Mouse (Mus musculus): ENCODE results near the gene Kcnn1.

Kcnn1 gene

DNA sequence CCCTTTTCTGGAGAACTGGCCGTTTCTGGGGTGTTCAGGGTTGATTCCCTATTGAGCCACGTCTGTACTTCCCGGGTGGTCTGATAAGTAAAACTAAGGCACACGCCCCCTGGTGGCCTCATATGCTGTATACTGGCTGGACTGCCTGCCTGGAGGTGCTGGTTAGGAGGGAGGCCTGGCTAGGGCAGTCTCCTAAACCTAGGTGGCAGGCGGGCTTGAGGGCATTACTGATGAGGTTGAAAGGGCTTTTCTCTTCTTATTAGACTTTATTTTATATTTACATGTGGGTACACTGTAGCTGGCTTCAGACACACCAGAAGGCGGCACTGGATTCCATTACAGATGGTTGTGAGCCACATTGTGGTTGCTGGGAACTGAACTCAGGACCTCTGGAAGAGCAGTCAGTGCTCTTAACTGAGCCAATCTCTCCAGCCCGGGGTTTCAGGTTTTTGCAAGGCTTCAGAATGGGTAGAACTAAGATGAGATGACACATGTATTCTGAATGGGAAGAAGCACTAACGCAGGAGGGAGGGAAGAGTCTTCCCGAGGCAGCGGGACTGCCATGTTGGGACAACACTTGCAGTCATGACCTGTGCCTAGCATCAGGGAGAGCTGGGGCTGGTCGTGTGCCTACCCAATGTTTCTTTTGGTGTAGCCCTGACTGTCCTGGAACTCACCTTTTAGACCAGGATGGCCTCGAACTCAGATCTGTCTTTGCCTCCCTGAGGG is 30.8 kb upstream of the Kcnn1 start:
- DNase-seq (ENCODE audit: low read depth, low spot score): peak; percentile 88

DNA sequence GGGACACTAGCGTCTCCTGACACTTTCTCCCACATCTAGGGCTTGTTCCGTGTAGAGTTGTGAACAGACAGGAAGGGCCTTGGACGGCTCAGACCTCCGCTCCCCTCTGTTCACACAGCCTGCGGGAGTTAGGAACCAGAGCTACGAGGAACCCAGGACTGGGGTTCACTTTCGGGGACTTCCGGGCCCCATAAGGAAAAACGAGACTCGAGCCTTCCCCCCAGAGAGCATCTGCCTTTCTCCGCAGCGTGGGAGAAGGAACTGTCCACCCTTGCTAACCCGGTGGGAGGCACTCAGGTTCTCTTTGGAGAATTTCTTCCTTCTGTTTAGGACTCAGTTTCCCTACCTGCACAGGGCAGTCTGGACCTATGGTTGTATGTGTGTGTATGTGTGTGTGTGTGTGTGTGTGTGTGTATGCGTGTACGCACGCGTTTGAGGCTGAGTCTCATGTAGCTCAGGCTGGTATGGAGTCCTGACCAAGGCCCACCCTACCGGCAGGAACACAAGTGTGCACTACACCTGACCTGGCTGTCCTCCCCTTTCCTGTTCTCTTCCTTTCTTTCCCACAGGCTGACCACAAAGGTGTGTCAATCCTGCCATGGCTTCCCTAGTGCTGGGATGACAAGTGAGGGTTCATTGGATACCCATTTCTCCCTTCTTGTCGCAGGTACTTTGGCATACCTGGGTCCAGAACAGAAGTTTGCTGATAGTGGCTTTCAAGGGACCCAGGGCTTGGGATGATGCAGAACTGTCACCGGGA is 30.0 kb upstream of the Kcnn1 start:
- no peak for DNase-seq (ENCODE audit: low read depth, low spot score)

GRCm38 (mm10) chr8:70892022-70892895 is 29.2 kb upstream of the Kcnn1 start, which contains the start of gene Slc5a5:
Gene Slc5a5, minus strand, starts transcription at chr8:70892757.
- no peak for DNase-seq (ENCODE audit: low read depth, low spot score)

DNA sequence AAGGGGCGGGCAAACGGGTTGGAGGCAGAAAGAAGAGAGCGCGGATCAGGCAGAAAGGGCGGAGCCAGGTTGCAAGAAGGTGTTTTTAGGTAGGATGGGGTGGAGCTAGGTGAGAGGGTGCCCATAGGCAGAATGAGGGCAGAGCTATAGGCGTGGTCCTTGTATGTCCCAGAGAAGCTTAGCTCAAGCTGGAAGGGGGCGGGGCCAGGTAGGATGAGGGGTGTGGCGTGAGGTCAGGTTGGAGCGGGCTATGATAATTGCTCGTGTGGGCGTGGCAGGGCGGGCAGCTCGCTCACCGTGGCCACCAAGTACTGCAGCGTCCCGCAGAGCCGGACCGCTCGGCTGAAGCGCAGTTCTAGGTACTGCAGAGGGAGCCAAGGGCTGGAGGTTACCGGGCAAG is 28.3 kb upstream of the Kcnn1 start:
- DNase-seq (ENCODE audit: low read depth, low spot score): no peak

- no peak for DNase-seq (ENCODE audit: low read depth, low spot score)
These were observed 27.6 kb upstream of the Kcnn1 start for GRCm38 (mm10) chr8:70890656-70891055.

- DNase-seq (ENCODE audit: low read depth, low spot score): no peak
These were observed 24.6 kb upstream of the Kcnn1 start for GRCm38 (mm10) chr8:70887669-70888068.

GRCm38 (mm10) chr8:70885612-70886011 is 22.6 kb upstream of the Kcnn1 start:
- DNase-seq (ENCODE audit: low read depth, low spot score): peak; percentile 69

DNA sequence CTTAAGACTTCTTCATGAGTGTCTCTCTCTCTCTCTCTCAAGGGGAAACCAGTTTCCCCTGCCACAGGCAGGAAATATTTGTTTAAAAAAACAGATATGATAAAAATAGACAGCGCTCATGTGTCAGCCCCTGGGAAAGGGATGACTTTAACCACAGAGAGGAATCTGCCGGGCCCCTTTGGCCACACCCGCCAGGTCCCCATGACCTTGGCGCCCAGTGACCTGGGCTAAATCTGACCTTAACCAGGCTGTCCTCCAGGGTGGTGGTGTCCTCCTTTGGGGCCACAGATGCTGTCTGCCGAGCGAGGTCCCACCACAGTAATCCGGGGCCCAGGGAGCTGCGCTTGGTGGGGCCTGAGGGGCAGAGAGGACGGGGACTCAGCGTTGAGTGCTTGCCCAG is 21.6 kb upstream of the Kcnn1 start:
- DNase-seq (ENCODE audit: low read depth, low spot score): no peak

- no peak for DNase-seq (ENCODE audit: low read depth, low spot score)
These were observed 21.1 kb upstream of the Kcnn1 start for GRCm38 (mm10) chr8:70884186-70884585.

- no peak for DNase-seq (ENCODE audit: low read depth, low spot score)
These were observed 17.5 kb upstream of the Kcnn1 start for GRCm38 (mm10) chr8:70880546-70880945.

- no peak for DNase-seq (ENCODE audit: low read depth, low spot score)
These were observed 17.1 kb upstream of the Kcnn1 start for GRCm38 (mm10) chr8:70880126-70880525.

- no peak for DNase-seq (ENCODE audit: low read depth, low spot score)
These were observed 16.4 kb upstream of the Kcnn1 start for GRCm38 (mm10) chr8:70879500-70879899.

DNA sequence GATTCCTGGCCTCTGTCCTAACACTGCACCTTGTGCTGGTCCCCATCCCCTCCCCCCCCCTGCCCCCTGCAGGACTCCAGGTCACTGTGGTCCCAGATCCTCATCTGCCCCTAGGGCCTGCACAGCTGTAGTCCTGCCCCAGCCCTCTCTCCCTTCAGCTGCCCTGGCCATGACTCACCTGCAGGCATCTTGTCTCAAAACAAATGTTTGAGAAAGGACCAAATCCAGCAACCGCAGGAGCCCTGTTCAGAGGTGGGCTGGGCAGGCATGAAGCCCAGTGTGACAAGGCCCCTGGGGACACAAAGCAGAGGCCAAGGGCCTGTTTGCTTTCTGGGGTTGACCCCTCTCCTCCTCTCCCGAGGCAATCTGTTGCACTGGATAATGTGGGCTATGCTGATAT is 15.1 kb upstream of the Kcnn1 start:
- DNase-seq (ENCODE audit: low read depth, low spot score): no peak

GRCm38 (mm10) chr8:70876382-70876781 is 13.3 kb upstream of the Kcnn1 start:
- DNase-seq (ENCODE audit: low read depth, low spot score): no peak

- DNase-seq (ENCODE audit: low read depth, low spot score): no peak
These were observed 11.4 kb upstream of the Kcnn1 start for GRCm38 (mm10) chr8:70874441-70874840.

DNA sequence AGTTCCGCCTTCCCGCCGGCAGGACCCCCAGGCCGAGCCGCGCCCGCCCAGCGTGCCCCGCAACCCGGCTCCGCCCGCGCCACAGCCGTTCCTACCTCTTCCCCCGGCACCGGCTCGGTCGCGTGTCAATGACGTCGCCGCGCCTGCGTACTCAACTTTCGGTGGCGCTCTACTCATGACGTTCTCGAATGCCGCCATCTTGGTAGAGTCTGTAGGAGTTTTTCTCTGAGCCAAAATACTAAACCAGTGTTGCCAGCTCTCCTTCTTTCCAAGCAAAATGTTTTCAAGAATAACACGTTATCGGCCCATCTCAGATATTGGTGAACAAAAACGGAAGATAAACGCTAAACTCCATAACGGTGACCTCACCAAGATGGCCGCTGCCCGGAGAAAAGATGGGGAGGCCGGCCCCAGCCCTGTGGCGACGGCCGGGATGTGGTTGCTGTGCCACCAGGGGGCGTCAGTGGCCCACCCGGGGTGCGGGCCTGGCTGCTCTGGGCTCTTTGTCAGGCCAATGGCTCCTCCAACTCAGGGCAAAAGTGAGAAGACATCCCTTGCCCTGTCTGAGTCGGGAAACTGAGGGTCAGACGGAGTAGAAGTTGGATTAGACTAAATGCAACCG is 10.4 kb upstream of the Kcnn1 start, which contains the start of gene Ccdc124:
TSS of gene Ccdc124 (minus strand) at position 572 of the 622 bp plus-strand sequence.
- peak; percentile 92 for DNase-seq (ENCODE audit: low read depth, low spot score)

DNA sequence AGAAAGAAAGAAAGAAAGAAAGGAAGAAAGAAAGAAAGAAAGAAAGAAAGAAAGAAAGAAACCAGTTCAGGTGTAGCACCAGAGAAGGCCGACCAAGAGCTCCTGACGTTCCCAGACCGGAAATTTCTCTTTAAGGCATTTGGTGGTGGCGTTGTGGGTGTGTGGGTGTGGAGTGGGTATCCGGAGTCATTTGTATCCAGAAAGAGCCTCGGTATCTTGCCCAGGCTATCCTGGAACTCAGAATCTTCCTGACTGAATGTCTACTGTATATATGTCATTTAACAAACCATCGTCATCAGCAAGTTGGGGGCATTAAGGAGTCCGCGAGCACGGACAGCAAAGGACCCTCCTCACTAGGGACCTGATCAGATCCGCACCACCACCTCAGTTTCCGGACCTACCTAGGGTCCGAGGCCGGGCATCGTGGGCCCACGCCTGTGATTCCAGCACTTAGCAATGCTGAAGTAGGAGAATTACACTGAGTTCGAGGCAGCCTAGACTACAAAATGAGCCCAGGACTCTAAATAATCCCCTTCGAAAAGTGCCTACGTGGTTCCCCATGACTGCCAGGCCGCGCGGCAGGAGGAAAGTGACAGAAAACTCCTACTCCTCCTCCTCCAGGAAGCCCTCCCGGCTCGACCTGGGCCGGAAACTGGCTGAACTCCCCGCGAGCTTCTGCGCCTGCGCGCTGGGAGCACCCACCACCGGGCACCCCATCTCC is 9.7 kb upstream of the Kcnn1 start:
- no peak for DNase-seq (ENCODE audit: low read depth, low spot score)

DNA sequence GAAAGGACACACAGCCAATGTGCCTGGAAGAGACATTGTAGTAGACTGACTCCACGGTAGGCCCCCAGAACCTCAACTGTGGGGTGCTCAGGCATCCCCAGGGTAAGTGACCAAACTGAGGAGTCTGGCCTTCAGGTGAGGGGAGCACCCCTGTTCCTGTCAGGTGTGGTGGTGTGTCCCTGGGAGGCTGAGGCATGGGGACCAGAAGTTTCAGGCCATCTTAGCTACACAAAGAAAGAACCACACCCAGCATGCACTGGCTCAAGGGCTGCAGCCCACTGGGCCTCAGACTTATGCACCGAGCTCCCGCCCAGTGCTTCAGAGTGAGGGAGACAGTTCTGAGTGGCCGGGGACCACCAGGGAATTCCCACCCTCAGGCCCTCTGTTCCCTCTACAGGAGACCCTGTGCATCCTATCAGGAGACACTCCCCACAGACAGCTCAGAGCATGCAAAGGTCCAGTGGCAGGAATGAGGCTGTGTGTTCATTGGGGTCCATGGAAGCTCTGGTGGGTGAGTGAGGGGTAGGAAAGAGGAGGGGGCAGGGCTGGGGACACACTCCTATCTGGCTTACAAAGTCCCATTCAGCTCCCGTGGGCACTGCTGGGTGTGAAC is 8.2 kb upstream of the Kcnn1 start:
- DNase-seq (ENCODE audit: low read depth, low spot score): no peak

DNA sequence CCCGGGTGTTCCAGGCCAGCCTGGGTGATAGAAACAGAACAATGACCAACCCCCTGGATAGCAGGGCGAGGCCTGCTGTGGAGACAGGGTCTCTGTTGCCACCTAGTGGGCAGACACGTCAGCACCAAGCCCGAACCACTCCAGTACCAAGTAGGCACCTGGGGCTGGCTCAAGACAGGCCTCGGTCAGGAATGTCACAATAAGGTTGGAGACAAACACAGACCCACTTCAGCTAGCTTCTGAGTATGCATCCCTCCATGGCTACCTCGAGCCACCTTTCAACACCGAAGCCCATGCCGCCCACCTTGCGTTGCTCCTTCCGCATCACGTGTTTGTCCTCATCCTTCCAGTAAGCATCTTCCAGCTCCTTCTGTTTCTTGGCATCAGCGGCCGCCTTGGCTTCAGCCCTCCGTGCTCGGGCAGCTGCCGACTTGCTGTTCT is 6.6 kb upstream of the Kcnn1 start:
- peak; percentile 84 for DNase-seq (ENCODE audit: low read depth, low spot score)

GRCm38 (mm10) chr8:70869199-70869571 is 6.1 kb upstream of the Kcnn1 start:
- no peak for DNase-seq (ENCODE audit: low read depth, low spot score)

Measured in forelimb bud, embryonic 11.5 days (tissue).